Mouse (Mus musculus): ENCODE measurements around the gene Adamts9.

Gene Adamts9

GRCm38 (mm10) chr6:92924536-92924935, 18.8 kb downstream of the Adamts9 start:
- no peak for DNase-seq (ENCODE audit: low read depth, low spot score)

GRCm38 (mm10) chr6:92921843-92922242, 21.4 kb downstream of the Adamts9 start:
- DNase-seq (ENCODE audit: low read depth, low spot score), result no peak

- no peak for DNase-seq (ENCODE audit: low read depth, low spot score)
These were observed 22.2 kb downstream of the Adamts9 start for GRCm38 (mm10) chr6:92920938-92921689.

GRCm38 (mm10) chr6:92910611-92911010, 32.7 kb downstream of the Adamts9 start:
- DNase-seq (ENCODE audit: low read depth, low spot score), result no peak

- DNase-seq (ENCODE audit: low read depth, low spot score), result no peak
These were observed 33.9 kb downstream of the Adamts9 start for GRCm38 (mm10) chr6:92909361-92909760.

- DNase-seq (ENCODE audit: low read depth, low spot score), result no peak
These were observed 37.4 kb downstream of the Adamts9 start for GRCm38 (mm10) chr6:92905922-92906321.

GRCm38 (mm10) chr6:92904491-92904890, 38.8 kb downstream of the Adamts9 start:
- DNase-seq (ENCODE audit: low read depth, low spot score), result no peak

- no peak for DNase-seq (ENCODE audit: low read depth, low spot score)
These were observed 39.3 kb downstream of the Adamts9 start for GRCm38 (mm10) chr6:92904037-92904436.

GRCm38 (mm10) chr6:92891535-92891934, 51.8 kb downstream of the Adamts9 start:
- no peak for DNase-seq (ENCODE audit: low read depth, low spot score)

- no peak for DNase-seq (ENCODE audit: low read depth, low spot score)
These were observed 60.0 kb downstream of the Adamts9 start for GRCm38 (mm10) chr6:92883131-92883900.

- no peak for DNase-seq (ENCODE audit: low read depth, low spot score)
These were observed 60.8 kb downstream of the Adamts9 start for GRCm38 (mm10) chr6:92882446-92882845.

GRCm38 (mm10) chr6:92879700-92880265, 63.5 kb downstream of the Adamts9 start:
- no peak for DNase-seq (ENCODE audit: low read depth, low spot score)

GRCm38 (mm10) chr6:92878771-92879170, 64.5 kb downstream of the Adamts9 start:
- no peak for DNase-seq (ENCODE audit: low read depth, low spot score)

GRCm38 (mm10) chr6:92877236-92877635, 66.1 kb downstream of the Adamts9 start:
- no peak for DNase-seq (ENCODE audit: low read depth, low spot score)

GRCm38 (mm10) chr6:92876121-92876520, 67.2 kb downstream of the Adamts9 start:
- DNase-seq (ENCODE audit: low read depth, low spot score), result no peak

- DNase-seq (ENCODE audit: low read depth, low spot score), result no peak
These were observed 68.0 kb downstream of the Adamts9 start for GRCm38 (mm10) chr6:92875340-92875739.

- DNase-seq (ENCODE audit: low read depth, low spot score), result no peak
These were observed 68.4 kb downstream of the Adamts9 start for GRCm38 (mm10) chr6:92874854-92875253.

GRCm38 (mm10) chr6:92872766-92873165, 70.5 kb downstream of the Adamts9 start:
- no peak for DNase-seq (ENCODE audit: low read depth, low spot score)

- DNase-seq (ENCODE audit: low read depth, low spot score), result no peak
These were observed 71.5 kb downstream of the Adamts9 start for GRCm38 (mm10) chr6:92871813-92872212.

- DNase-seq (ENCODE audit: low read depth, low spot score), result no peak
These were observed 73.6 kb downstream of the Adamts9 start for GRCm38 (mm10) chr6:92869582-92870219.

- DNase-seq (ENCODE audit: low read depth, low spot score), result no peak
These were observed 74.2 kb downstream of the Adamts9 start, which contains the start of gene Gm15737 for GRCm38 (mm10) chr6:92869089-92869581. TSS of gene Gm15737 (plus strand) at chr6:92869357.

- DNase-seq (ENCODE audit: low read depth, low spot score), result no peak
These were observed 80.7 kb downstream of the Adamts9 start for GRCm38 (mm10) chr6:92862599-92862998.
